Mouse (Mus musculus): ENCODE data around the gene Rbp4.

Gene Rbp4

GRCm38 (mm10) chr19:38091512-38091985, 33.5 kb downstream of the Rbp4 start:
- 71% methylated on average over 4 of the region's 4 CpGs for WGBS

GRCm38 (mm10) chr19:38089358-38089757, 35.7 kb downstream of the Rbp4 start:
- 80% methylated on average over 8 of the region's 8 CpGs for WGBS

- WGBS = 34% methylated on average over 11 of the region's 11 CpGs
Measured at GRCm38 (mm10) chr19:38086948-38087551, 38.0 kb downstream of the Rbp4 start.

GRCm38 (mm10) chr19:38085841-38086240, 39.2 kb downstream of the Rbp4 start:
- 91% methylated on average over 4 of the region's 4 CpGs for WGBS

- 80% methylated on average over 5 of the region's 5 CpGs for WGBS
Measured at GRCm38 (mm10) chr19:38082931-38083525, 42.1 kb downstream of the Rbp4 start.

- WGBS = 73% methylated on average over 3 of the region's 3 CpGs
Measured at GRCm38 (mm10) chr19:38081361-38081760, 43.7 kb downstream of the Rbp4 start.

GRCm38 (mm10) chr19:38077851-38078540, 47.1 kb downstream of the Rbp4 start:
- 78% methylated on average over 3 of the region's 3 CpGs for WGBS

- WGBS = 56% methylated on average over 2 of the region's 2 CpGs
Measured at GRCm38 (mm10) chr19:38076251-38076650, 48.8 kb downstream of the Rbp4 start.

- WGBS = 91% methylated on average over 11 of the region's 11 CpGs
Measured at GRCm38 (mm10) chr19:38075051-38075450, 50.0 kb downstream of the Rbp4 start.

- WGBS = 97% methylated on average over 5 of the region's 5 CpGs
Measured at GRCm38 (mm10) chr19:38073226-38073625, 51.9 kb downstream of the Rbp4 start.

Data from cerebral cortex, adult 2 months (tissue).